Mouse (Mus musculus) spleen, embryonic (tissue): ENCODE data around the gene Arpc5.
"Not testable (repeated sequence)": the region's sequence is repeated elsewhere in the genome, so short reads cannot be mapped to it uniquely, and the experiment has no call there.

ENCODE experiments used
- CTCF ChIA-PET: fragments of 350-600 bp; sonication (Branson Sonifier 250); formaldehyde crosslinking; loops from one replicate; lab custom pipeline; 2022; lab: Charles Lee

Arpc5 gene

DNA sequence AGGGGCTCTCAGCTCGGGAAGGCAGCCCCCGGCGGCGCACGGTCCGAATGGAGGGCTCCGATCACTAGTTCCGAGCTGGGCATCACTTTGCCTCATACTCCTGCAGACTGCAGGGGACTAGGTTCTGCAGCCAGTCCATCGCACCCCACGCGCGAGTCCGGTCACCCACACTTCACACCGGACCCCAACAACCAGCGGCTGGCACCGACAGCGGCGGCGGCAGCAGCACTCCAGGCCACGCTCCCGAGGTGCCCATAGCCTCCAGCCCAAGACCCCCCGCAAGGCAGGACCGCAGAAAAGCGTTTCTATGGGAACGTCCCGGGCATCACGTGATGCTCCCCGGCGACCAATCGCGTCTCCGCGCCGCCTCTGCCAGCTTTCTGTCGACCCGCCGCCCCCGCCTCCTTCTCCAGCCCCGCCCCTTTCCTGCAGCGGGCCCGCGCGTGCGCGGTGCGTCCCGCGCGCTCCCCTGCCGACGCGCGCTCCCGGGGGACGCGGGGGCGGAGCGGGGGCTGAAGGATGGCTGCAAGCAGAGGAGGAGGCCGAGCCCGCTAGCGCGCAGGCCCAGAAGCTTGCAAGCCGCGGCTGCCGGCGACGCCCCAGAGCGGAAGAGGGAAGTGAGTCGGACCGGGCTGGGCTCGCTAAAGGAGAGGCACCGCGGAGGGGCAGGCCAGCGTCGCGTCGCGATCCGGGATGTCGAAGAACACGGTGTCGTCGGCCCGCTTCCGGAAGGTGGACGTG is at the start of gene Arpc5, which contains the start of gene Rgl1:
Arpc5 (plus strand) TSS at position 511 of the 741 bp plus-strand sequence.
Rgl1 (minus strand) TSS at position 320 of the 741 bp plus-strand sequence.
- CTCF ChIA-PET: interaction anchor here (0.5 kb wide), 2 partner anchors 43 to 226 kb away, joined by 3 to 5 read pairs; no protein-coding TSS in a partner anchor

DNA sequence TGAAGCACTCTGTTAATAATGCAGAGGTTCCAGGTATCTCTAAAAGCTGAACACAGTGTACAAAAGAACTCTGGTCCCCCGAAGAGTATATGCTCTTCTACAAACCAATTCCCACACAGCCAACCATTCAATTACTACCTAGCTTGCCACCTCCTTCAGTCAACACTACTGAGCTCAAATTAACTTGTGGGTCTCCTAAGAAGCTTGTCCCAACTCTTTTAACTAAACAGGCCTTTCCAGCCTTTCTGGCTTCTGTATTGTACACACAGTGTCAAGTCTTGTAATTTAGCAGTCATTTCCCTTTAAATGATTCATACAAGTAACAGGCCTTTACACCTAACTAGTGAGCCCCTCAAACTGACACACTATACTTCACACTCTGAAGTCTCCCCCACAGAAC is 49.0 kb upstream of the Arpc5 start:
- CTCF ChIA-PET: interaction anchor here (0.6 kb wide), 1 partner anchor 37 kb away, joined by 5 read pairs; no protein-coding TSS in a partner anchor

DNA sequence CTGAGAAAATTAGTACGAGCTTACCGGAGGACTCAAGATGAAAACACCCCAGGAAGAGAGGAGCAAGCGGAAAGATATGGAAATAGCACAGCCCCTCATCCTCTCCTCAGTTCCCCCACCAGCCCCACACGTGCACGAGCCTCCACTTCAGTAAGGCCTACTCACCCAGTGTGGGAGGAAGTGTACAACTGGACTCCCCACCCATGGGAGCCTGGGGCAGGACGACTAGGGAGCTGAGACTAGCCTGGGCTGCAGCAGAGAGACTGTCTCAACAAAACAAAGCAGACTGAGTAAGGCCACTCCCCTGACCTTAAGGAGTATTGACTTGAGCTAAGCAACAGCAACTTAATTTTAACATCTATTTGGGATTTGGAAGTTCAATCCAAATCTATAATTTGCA is 48.1 kb upstream of the Arpc5 start:
- CTCF ChIA-PET: no interaction called here

DNA sequence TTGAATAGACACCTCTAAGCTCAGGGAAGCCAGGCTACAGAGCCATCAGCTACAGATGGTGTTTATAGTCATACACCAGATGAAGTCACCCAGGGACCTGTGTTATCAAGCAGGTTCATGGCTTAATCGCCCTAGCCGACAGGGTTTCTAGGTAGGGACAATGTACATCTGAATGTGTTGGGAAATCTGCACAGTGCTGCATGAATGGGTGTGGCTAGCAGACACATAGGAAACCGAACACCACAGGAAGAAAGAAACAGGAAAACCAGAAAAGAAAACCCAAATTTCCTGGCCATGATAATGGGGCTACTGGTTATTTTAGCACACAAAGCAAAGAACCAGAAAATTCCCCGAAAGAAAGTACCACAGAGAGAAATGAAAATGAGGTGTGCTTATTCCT is 45.4 kb upstream of the Arpc5 start:
- CTCF ChIA-PET: no interaction called here

DNA sequence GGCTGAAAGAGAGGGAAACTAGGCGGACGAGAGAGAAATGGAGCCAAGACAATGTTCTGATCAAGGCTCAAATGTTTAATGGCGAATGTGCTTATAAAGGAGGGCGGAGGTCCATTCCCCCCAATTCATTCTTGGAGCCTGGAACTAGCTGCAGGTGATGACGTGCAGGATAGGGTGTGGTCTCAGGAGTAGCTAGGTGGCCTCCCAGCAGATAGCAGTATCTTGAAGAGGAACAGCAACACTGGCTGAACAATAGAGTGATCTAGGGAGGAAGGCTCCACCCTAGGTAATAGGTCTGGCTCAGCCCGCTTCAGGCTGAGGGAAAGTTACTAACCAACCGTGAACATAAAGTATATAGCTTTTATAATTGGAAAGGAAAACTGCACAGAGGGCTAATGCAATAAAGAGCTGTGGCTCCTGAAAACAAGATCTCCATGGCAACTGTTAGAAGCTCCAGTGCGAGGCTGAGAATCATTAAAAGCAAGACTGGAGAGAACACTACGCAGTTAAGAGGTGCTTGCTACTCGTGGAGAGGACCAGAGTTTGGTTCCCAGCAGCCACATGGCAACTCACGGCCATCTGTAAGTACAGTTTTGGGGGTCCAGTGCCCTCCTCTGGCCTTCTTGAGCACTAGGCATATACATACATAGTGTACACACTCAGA is 44.7 kb upstream of the Arpc5 start:
- CTCF ChIA-PET: interaction anchor here (0.6 kb wide), 1 partner anchor 798 kb away, joined by 3 read pairs; no protein-coding TSS in a partner anchor

DNA sequence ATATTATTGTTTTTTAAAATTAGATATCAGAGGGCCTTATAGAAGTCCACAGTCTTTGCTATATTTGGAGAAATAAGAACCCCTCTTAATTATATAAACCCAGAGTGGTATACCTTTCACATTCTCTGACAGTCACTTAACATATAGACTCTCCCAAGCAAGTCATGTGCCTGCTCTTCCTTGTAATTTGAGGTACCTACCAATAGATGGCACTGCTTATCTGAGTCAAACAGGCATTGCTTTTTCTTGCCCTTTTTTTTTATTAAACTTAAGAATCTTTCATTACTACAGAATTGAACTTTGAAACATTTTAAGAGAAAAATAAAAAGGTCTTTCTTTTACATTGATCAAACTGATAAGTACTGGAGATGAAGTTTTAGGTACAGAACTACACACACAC is 42.1 kb upstream of the Arpc5 start:
- CTCF ChIA-PET: no interaction called here

DNA sequence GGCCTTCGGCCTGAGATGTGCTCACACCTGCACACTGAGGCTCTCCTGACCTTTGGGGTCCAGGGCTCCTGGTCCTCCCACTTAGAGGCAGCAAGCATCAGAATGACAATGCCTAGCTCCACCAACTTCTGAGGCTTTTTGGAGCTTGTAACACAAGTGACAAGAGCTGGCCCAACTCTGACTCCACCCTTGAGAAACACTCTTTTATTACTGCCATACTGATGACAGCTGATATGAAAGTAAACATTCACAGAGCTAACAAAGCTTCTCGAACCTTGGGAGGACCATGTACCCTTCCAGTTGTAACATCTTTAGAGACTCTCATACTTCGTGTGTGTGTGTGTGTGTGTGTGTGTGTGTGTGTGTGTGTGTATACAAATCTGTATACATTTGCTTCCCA is 40.2 kb upstream of the Arpc5 start:
- CTCF ChIA-PET: no interaction called here

DNA sequence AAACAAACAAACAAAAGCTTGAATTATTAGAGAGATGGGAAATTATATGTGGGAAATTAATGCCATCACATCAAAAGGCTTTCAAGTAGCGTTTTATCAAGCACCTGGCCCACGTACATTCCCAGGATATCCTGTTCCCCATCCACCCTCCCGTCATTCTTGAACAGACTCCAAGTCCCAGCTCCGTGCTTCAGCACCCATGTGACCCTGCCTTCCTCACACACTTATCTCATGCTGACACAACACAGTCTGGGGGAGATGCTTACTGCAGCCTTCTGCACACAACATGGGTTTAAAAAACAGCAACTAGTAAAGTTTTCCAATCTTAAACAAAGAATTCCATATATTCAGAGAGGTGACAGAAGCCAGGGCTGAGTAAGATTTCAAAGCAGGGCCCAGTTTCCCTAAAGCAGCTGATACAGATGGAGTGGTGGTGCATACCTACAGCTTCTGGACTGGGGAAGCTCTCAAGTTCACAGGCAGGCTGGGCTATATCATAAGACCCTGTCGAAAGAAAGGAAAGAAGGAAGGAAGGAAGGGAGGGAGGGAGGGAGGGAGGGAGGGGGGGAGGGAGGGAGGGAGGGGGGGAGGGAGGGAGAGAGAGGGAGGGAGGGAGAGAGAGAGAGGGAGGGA is 38.6 kb upstream of the Arpc5 start:
- CTCF ChIA-PET: no interaction called here

DNA sequence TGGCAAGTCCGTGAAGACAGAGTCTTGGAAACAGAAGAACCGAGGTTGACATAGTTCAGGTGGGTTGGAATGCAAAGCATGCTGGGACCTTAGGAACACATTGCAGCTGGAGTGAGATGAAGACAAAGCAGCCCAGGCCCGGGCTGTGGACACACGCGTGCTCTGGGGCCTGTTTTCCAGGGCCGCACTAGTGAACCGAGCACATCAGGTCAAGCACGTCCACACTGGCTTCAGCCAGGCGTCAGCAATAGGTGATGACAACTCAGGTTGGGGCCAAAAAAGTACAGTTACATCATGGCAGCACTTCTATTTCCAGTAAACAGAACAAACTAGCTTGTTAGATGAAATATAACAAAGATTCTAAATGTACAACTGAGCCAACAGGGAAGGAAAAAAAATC is 27.5 kb upstream of the Arpc5 start:
- CTCF ChIA-PET: no interaction called here

DNA sequence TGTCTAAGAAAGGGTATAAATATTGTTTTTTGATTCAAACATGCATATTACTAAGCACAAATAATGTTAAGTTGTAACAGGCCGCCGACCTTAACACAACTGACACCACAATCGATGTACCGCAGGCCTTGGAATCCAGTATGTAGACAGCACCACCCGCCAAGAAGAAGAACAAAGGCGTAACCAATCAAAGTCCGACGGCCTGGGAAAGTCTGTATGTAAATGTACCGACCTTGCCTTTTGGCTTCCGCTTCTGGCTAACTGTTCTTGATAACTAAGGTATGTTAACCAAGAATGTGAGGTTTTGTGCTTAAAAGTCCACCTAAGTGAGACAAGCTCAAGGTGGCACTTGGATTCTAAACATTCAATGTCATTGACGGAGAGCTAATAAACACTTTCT is 27.0 kb upstream of the Arpc5 start:
- CTCF ChIA-PET: no interaction called here

DNA sequence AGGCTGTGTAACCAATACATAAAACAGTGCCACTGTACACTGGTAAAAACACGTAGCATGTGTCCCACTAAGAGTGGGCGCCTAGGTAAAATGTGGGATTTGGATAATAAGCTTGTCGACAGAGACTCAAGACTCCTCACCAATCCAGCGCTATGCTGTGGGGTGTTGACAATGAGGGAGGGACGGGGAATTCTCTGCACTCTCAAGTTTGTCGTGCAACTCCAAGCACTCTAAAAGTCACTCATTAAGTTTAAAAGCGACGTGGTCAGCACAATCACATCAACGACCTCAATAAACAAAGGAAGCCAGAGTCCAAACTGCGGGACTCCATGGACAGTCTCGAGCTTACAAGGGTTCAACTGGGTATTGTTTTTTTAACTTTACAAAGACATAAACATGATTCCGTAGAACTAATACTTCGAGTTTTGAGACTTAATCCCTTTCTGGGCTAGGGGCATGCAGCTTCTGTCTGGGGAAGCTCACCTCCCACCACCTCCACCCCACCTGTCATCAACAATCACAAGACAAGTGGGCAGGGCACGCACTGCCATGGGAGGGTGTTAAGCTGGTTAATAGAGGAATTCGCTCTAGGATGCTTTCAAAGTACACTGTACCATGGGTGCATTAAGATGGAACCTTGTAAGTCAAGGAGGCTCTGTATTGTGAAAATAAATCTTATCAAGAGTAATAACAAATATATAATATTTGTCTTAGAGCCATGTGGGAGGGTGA is 23.1 kb upstream of the Arpc5 start:
- CTCF ChIA-PET: no interaction called here

DNA sequence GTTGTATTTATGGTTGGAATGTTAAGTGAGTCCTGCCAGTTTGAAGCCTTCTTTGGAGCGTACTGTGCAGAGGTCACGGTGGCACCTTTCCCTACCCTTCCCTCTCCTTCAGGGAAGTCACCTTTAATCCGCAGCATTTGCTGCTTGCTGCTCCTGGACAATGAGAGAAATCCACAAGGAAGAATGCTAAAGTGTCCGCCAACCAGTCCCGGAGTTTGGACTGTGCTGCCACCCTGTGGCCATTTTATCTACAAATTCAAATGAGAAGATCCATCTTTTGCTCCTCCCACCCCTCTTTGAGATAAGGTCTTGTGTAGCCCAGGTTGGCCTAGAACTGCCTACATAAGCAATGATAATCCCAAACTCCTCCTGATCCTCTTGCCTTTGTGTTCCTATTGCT is 19.9 kb upstream of the Arpc5 start:
- CTCF ChIA-PET: interaction anchor here (0.6 kb wide), 1 partner anchor 181 kb away, joined by 6 read pairs; no protein-coding TSS in a partner anchor

DNA sequence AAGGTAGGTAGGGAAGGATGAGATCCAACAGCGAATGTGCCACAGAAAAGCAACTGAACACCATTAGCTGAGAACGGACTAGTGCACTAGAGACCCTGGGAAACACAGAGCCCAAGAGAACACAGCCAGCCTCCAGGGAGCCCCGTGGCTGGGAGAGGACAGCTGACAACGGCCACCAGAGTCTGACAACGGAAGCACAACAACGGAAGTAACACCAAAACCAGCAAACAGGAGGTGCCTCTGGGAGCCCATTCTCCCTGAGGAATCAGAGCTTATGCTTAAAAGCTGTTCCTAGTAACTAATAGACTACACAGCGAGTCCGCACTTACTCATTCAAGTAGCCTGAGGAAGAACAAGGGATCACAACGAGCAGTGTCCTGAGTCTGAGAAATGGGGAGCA is 17.1 kb upstream of the Arpc5 start:
- CTCF ChIA-PET: no interaction called here

DNA sequence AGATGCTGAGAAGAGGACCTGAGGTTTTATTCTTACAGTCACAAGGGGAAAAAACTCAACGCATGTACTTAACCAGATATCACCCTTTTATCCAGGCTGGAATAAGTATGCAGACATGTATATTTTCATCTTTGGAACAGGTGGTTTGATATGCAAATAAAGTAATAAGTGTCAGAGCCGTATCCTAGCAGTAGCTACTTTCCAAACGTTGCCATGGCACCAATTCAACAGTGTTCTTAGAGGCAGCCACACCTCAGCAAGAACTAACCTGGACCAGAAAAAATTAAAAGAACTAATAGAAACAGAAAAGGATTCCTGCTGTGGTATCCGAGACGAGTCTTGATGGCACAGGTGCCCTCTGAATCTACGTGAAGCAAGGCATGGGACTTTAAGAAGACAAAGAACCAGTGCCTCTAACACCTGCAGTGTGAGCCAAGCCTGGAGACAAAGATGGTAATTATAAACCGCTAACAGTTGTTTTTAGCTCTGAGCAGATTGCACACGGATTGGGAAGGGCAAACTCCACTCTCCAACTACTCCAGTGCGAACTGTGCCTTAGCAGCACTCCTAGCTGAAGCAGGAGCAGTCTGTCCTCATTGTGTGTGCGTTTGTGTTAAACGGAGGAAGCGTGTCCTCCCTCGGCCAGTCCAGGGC is 15.9 kb upstream of the Arpc5 start, which contains the start of gene Apobec4:
Apobec4 (plus strand) TSS at position 240 of the 654 bp plus-strand sequence.
- CTCF ChIA-PET: interaction anchor here (0.7 kb wide), 1 partner anchor 1203 kb away, joined by 3 read pairs; no protein-coding TSS in a partner anchor

DNA sequence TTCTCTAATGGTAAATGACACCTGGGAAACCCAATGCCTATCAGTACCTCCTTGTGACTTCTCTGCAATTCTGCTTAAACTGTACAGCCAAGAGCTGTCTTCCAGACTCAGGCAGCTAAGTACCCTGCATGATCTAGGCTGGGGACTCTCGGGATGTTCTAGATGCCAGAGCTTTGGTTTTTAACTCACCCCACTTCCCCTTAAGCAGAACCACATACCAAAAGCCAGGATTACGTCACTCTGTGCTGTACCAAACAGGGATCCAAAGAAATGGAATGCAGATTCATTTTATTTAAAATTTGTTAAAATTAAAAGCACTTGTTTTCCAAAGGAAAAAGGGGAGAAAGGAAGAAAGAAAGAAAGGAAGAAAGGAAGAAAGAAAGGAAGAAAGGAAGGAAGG is 4.6 kb upstream of the Arpc5 start:
- CTCF ChIA-PET: interaction anchor here (0.5 kb wide), 1 partner anchor 200 kb away, joined by 3 read pairs; no protein-coding TSS in a partner anchor

DNA sequence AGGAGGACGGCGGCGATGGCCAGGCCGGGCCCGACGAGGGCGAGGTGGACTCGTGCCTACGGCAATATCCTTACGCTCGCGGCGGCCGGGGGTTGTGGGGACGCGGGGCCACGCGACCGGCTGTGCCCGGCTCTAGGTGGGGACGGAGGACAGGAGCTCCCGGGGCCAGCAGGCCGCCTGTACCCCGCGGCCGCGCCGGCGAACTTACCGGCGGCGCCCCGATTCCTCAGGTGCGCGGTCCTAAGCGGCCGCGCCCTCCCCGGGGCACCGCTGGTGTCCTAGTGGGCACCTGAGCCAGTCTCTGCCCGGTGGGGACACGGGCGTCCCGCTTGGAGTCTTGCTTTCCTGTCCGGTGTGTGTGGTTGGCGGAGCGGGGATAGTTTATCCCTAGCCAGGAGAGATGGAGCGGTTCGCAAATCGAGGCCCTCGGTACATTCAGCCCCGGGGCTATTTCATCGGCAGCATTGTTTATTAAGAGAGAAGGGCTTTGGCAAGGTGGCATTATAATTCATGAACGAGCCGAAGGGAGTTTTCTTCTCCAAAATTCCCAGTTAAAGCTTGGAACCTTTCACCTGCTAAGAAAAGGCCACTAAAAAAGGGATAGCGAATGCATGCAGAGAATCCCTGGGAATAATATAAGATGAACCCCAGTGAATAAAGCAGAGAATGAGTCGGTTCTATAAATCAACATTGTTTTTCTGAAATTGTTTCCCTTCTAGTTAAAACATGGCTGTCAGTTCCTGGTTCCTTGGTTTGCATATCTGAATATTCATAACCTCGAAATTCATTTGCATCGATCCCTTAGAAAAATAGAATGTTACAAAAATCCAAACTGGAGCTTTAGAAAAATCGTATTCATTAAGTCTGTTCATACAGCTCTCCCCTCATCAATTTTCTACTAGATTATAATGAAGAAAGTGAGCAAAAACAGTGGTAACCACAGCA is 734 bp downstream of the Arpc5 start:
- CTCF ChIA-PET: interaction anchor here (0.6 to 1.3 kb wide), 4 partner anchors 32 to 464 kb away, joined by 3 to 15 read pairs (median 4); no protein-coding TSS in a partner anchor

DNA sequence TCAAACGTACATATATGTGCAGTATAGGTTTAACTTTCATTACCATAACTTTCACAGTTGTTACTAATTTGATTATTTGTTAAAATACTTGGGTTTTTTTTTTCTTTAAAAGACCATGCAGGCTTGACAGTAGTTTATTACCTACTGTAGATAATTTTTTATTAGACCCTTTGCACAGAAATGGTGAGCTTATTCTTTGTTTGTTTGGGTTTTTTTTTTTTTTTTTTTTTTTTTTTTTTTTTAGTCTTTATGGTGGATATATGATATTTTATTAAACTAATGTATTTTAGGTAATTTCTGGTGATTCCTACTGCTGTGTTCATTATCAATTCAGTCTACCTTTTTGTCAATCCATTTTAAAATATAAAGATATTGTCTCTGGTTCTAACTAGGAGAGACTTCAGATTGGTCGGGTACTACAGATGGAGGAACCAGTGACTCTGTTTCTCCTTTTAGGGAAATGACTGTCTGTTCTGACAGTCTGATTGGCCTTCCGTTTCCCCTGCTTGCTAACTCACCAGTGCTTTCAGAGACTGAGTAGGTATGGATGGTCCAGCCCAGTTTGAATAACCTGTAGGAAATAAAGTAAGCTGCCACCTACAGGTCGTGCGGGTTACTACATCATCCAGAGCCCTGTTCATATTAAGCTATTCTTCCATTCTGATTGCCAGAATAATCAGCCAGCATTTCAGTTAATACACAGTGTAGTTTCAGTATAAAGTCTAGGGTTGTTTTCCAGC is 1.6 kb downstream of the Arpc5 start:
- CTCF ChIA-PET: interaction anchor here (0.6 to 1.3 kb wide), 4 partner anchors 31 to 463 kb away, joined by 3 to 15 read pairs (median 4); no protein-coding TSS in a partner anchor

DNA sequence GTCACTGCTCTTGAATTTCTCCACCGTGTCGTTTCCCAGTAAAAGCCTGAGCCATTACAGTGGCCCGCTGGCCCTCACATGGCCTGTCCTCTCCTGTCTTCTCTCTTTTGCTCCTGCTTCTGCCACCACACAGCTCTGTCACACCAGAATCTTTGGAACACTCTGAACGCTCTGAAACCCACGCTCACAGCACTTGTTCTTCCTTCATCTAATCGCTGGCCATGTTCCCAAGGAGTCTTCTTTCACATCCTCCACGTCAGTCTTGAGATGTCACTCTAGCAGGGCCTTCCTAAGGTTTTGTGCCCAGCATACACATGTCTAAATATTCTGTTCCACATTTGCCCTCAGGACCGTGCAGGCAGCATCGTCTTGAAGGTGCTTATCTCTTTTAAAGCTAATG is 4.7 kb downstream of the Arpc5 start:
- CTCF ChIA-PET: interaction anchor here (0.7 kb wide), 2 partner anchors 45 to 173 kb away, joined by 3 to 4 read pairs; no protein-coding TSS in a partner anchor

DNA sequence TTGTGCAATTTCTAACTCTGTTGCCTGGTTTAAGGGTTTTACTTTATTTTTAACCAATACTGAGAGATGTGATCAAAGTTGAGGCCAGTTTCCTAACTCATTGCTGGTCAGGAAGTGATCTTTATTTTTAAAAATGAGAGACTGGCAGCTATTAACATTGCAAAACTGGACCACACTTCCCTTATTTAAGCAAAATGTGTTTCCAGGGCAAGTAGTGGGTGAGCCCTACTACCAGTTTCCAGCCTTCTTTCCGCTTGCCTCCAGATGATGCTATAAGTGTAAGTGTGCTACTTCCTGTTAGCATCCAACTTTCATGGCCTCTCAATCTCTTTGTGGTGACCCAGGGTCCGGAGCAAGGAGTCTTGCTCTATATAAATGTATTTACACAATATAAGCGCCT is 8.3 kb downstream of the Arpc5 start:
- CTCF ChIA-PET: not testable (repeated sequence)
